Mouse (Mus musculus) limb, embryonic 14.5 days (tissue): ENCODE results near the gene Iqsec1. TPM values are rescaled to one million over a fixed set of nuclear protein-coding genes. Genes with fewer than 3 reads are reported as not detected.

Experiments
- ATAC-seq: fragments of 200-750 bp; cut with Nextera tagmentation; 2 replicates; pipeline ENCODE4 v1.8.0; 2017; ENCODE audit warnings: low read depth, moderate number of reproducible peaks, moderate TSS enrichment; ENCODE audit not compliant: low FRiP score
- DNase-seq: peaks from one replicate; pipeline ENCODE4 v3.0.0-alpha.2; 2015; ENCODE audit warnings: low spot score
- H3K27ac ChIP-seq: fragments of 300-500 bp; sonication (generic); replicated peaks from 2 replicates; pipeline ENCODE4 v1.5.1; 2014; ENCODE audit warnings: low read depth, mild to moderate bottlenecking, low read length, moderate library complexity, mixed read lengths
- H3K27me3 ChIP-seq: fragments of 300-500 bp; sonication (generic); 2 replicates; pipeline ENCODE4 v1.6.1; 2014; ENCODE audit warnings: low read length, mixed read lengths; ENCODE audit not compliant: control insufficient read depth, insufficient read depth
- H3K36me3 ChIP-seq: fragments of 300-500 bp; sonication (generic); 2 replicates; pipeline ENCODE4 v1.6.1; 2014; ENCODE audit warnings: mild to moderate bottlenecking, low read length, moderate library complexity, mixed read lengths; ENCODE audit not compliant: control insufficient read depth, insufficient read depth
- H3K4me1 ChIP-seq: fragments of 300-500 bp; sonication (generic); 2 replicates; pipeline ENCODE4 v1.6.1; 2014; ENCODE audit warnings: antibody characterized with exemption, low read length, mixed read lengths; ENCODE audit not compliant: control insufficient read depth, insufficient read depth
- H3K4me2 ChIP-seq: fragments of 300-500 bp; sonication (generic); replicated peaks from 2 replicates; pipeline ENCODE4 v1.6.1; 2014; ENCODE audit warnings: low read depth, mild to moderate bottlenecking, low read length, moderate library complexity; ENCODE audit not compliant: severe bottlenecking
- H3K4me3 ChIP-seq: fragments of 300-500 bp; sonication (generic); replicated peaks from 2 replicates; pipeline ENCODE4 v1.5.1; 2014; ENCODE audit warnings: low read length
- H3K9ac ChIP-seq: fragments of 300-500 bp; sonication (generic); 2 replicates; pipeline ENCODE4 v1.6.1; 2014; ENCODE audit warnings: mild to moderate bottlenecking, low read depth, low read length, moderate library complexity; ENCODE audit not compliant: severe bottlenecking
- H3K9me3 ChIP-seq: fragments of 300-500 bp; sonication (generic); 2 replicates; pipeline ENCODE4 v1.6.1; 2016; ENCODE audit warnings: low read length; ENCODE audit not compliant: control insufficient read depth
- POLR2A ChIP-seq: fragments of 200-500 bp; IDR thresholded peaks from 2 replicates; pipeline ENCODE4 v1.8.0; 2012; ENCODE audit warnings: inconsistent platforms, mild to moderate bottlenecking, moderate library complexity, borderline replicate concordance; ENCODE audit not compliant: insufficient read depth, insufficient read length; ENCODE audit errors: extremely low read depth
- WGBS: fragments of 180-500 bp; shearing (Covaris S2); extraction: QIAGEN DNeasy Blood & Tissue Kit; methylation state at CpG from one replicate; pipeline ENCODE4 v1.1.7; 2014; 5-methylcytosine and 5-hydroxymethylcytosine counted together
- polyA plus RNA-seq, 2 experiments: library from polyadenylated mRNA; depleted of rRNA in 1 of 2; stranded (reverse) in 1 of 2; unstranded in 1 of 2; fragments of >200 nt; fragmentation: Nextera tagmentation in 1 of 2; extraction: Ambion mirVana in 1 of 2; gene quantifications; 2 replicates each; pipeline versions ENCODE4 v1.2.1 to v1.2.3; 2012 to 2014

Gene Iqsec1
- polyA plus RNA-seq, 2 experiments, result 17.3 to 58.2 TPM

- TF ChIP-seq POLR2A, result no peak
- H3K9ac ChIP-seq, result no peak overlapping the region
- no peak overlapping the region for H3K27ac ChIP-seq
- H3K4me3 ChIP-seq, result no peak overlapping the region
- no peaks in the 10 kb centered on the region for H3K27me3 ChIP-seq
- DNase-seq (peak; percentile 62), ATAC-seq (no peak)
- 35% methylated on average over 1 of the region's 1 CpGs for WGBS
- no peak overlapping the region for H3K4me2 ChIP-seq
- 0 out of 2 replicates have a peak, but pooled peaks cover 4% of the 10 kb centered on the region for H3K36me3 ChIP-seq
- H3K4me1 ChIP-seq, result peaks cover 33% of the 10 kb centered on the region
- H3K9me3 ChIP-seq, result no peaks in the 10 kb centered on the region
Measured at GRCm38 (mm10) chr6:90717711-90718110, 270.8 kb downstream of the Iqsec1 start.

DNA sequence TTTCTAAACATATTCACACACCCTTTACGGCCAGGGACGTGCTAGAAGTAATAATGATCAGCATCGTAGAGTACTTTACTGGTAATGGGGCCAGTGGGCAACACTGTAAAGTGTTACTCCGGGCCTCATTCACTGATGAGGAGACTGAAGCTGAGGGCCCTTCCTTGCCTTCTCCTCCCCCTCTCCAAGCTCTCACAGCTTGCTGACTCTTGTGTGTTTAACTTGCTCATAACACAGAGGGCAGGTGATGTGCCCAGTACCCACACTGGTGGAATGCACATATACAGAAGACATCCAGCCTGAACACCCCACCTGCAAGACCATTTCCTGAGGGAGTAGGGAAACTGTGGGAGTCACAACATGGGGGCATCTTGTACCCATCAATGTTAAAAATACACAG is 271.6 kb downstream of the Iqsec1 start:
- H3K36me3 ChIP-seq, result 0 out of 2 replicates have a peak, but pooled peaks cover 4% of the 10 kb centered on the region
- H3K9ac ChIP-seq, result no peak overlapping the region
- H3K27me3 ChIP-seq, result no peaks in the 10 kb centered on the region
- WGBS, result 32% methylated on average over 3 of the region's 4 CpGs
- no peak overlapping the region for H3K27ac ChIP-seq
- H3K9me3 ChIP-seq, result no peaks in the 10 kb centered on the region
- peak overlapping the region; percentile 82 for H3K4me2 ChIP-seq
- H3K4me3 ChIP-seq, result peak overlapping the region; percentile 83
- no peak for ATAC-seq
- peaks cover 41% of the 10 kb centered on the region for H3K4me1 ChIP-seq
- TF ChIP-seq POLR2A, result no peak
- DNase-seq, result no peak

- Histone ChIP-seq H3K4me2 (peak overlapping the region; percentile 82), H3K27ac (peak overlapping the region; percentile 87), H3K4me3 (peak overlapping the region; percentile 83), H3K9me3 (no peaks in the 10 kb centered on the region), H3K4me1 (peaks cover 48% of the 10 kb centered on the region), H3K36me3 (0 out of 2 replicates have a peak, but pooled peaks cover 4% of the 10 kb centered on the region), H3K27me3 (no peaks in the 10 kb centered on the region), H3K9ac (peak overlapping the region; percentile 85)
- peak; percentile 38; the same call in 1 of the 2 replicates for TF ChIP-seq POLR2A
- under 1% methylated on average over 43 of the region's 49 CpGs for WGBS
- DNase-seq (peak; percentile 65), ATAC-seq (peak; percentile 85)
Measured at GRCm38 (mm10) chr6:90716066-90716704, 272.3 kb downstream of the Iqsec1 start.

- Histone ChIP-seq H3K27ac (peak overlapping the region; percentile 87), H3K36me3 (0 out of 2 replicates have a peak, but pooled peaks cover 4% of the 10 kb centered on the region), H3K4me3 (peak overlapping the region; percentile 83), H3K9ac (peak overlapping the region; percentile 85), H3K4me1 (peaks cover 52% of the 10 kb centered on the region), H3K9me3 (no peaks in the 10 kb centered on the region), H3K27me3 (no peaks in the 10 kb centered on the region), H3K4me2 (peak overlapping the region; percentile 82)
- TF ChIP-seq POLR2A, result no peak
- ATAC-seq (no peak), DNase-seq (no peak)
- 22% methylated on average over 4 of the region's 4 CpGs for WGBS
Measured at GRCm38 (mm10) chr6:90715245-90715905, 273.1 kb downstream of the Iqsec1 start.

GRCm38 (mm10) chr6:90713650-90714049 is 274.8 kb downstream of the Iqsec1 start:
- DNase-seq (no peak), ATAC-seq (no peak)
- no peaks in the 10 kb centered on the region for H3K9me3 ChIP-seq
- H3K9ac ChIP-seq, result no peak overlapping the region
- no peak overlapping the region for H3K27ac ChIP-seq
- H3K4me1 ChIP-seq, result peaks cover 58% of the 10 kb centered on the region
- no peak for TF ChIP-seq POLR2A
- no peak overlapping the region for H3K4me2 ChIP-seq
- no peak overlapping the region for H3K4me3 ChIP-seq
- H3K27me3 ChIP-seq, result no peaks in the 10 kb centered on the region
- 0 out of 2 replicates have a peak, but pooled peaks cover 4% of the 10 kb centered on the region for H3K36me3 ChIP-seq
- WGBS, result 57% methylated on average over 3 of the region's 3 CpGs
